Mouse (Mus musculus): ENCODE data around the gene Nmu.

The Nmu gene

GRCm38 (mm10) chr5:76306261-76306660, 57.3 kb downstream of the Nmu start:
- DNase-seq = no peak

- peak; percentile 23 for DNase-seq
Measured at GRCm38 (mm10) chr5:76305616-76306015, 58.0 kb downstream of the Nmu start.

- DNase-seq = peak; percentile 91
Measured at GRCm38 (mm10) chr5:76304452-76305341, 58.9 kb downstream of the Nmu start, which contains the start of gene Clock. Gene Clock (minus strand): TSS chr5:76304792.

DNA sequence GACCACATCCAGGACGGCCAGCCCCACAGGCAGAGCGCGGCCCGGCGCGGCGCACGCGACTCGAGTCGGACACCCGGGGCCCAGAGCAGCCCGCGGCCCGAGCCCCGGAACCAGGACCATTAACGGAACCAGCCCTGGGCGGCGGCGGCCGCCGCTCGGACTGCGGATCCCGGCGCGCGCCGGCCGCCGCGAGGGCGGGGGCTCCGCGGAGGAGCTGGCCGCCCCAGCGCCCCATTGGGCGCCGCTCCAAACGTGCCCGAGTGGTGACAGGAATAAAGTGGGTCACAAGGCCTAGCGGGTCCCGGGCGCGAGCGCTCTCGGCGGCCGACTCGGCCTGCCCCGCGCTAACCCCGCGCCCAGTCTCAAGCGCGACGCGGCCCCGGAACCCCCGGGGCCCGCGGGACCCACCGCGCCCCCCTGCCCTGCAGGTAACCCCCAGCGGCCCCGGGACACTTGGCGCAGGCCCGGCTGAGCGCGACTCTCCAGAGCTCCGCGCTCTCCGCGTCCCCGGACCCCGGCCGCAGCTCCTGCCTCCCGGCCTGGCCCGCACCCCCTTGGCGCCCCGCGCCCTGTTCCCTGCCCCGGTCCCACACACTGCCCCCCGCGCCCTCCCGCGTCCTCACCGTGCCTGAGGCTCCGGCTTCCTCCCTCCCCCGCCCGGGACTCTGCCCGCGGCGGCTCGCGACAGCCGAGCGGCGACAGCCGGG, 59.7 kb downstream of the Nmu start:
- peak; percentile 83 for DNase-seq

DNA sequence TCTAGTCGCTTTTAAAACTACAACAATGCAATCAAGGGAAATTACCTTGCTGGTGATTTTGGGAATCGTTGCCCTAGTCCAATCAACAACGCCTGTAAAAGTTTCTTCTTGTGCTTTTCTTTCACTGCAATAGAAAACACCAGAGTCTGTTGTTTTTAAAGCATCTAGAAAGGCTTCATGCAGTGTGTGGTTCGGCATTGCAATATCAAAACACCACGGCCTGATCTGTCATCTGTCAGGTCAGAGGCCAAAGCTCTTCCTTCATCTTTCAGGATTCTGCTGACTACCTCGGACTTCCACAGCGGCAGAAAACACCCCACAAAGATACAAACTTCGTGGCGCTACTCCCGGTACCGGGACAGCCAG, 60.2 kb downstream of the Nmu start:
- no peak for DNase-seq

GRCm38 (mm10) chr5:76302009-76302408, 61.6 kb downstream of the Nmu start:
- no peak for DNase-seq

DNA sequence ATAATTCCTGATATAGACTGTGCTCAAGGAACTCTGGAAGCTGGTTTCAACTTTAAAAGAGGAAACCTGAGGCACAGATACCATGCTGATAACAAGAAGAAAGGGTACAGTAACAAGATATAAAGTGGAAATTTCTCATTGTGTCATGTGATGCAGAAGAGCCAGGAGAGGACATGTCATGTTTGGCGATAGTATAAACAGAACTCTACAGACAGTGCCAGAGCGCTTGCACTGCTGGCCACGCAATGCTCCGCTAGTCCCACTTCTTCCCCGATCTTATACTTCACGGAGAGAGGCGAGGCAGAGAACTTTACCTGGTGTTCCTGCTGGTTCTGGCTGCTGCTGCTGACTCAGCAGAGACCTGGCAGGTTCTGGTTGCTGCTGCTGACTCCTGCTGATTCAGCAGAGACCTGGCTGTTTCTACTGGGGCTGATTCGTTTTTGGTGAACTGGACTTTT, 74.3 kb downstream of the Nmu start:
- no peak for DNase-seq

- no peak for DNase-seq
Measured at GRCm38 (mm10) chr5:76288256-76288655, 75.3 kb downstream of the Nmu start.

GRCm38 (mm10) chr5:76287062-76287461, 76.5 kb downstream of the Nmu start:
- DNase-seq = no peak

GRCm38 (mm10) chr5:76285699-76286098, 77.9 kb downstream of the Nmu start:
- DNase-seq = no peak

DNA sequence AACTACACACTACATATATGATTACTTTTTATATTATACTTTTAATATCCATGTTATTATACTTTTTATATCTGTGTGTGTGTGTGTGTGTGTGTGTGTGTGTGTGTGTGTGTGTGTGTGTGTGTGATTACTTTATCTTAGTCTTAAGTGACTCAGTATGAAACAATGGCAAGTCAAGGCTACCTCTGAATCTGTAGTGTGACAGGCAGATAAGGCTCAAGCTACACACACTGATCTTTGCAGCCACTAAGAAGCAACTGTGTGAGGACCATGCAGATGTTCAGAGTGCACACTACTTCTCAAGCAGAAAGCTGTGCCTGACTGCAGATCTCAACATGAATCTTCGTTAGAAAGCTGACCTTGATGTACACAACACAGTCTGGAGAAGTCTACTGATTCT, 79.7 kb downstream of the Nmu start:
- DNase-seq = no peak

Data from cerebellum, adult 11-12 months (tissue).